Mouse (Mus musculus) erythroblast, embryonic 14.5 days (primary cell): ENCODE results near the gene Npm1.

Experiments
- GATA1 ChIP-seq: IDR thresholded peaks from 2 replicates; pipeline ENCODE4 v1.6.1; 2012; ENCODE audit warnings: low read length, inconsistent platforms, mixed read lengths
- TAL1 ChIP-seq: IDR thresholded peaks from 3 replicates; pipeline ENCODE4 v1.6.1; 2012; ENCODE audit warnings: low read length, inconsistent platforms, mixed read lengths

- TF ChIP-seq TAL1: no peak
- TF ChIP-seq GATA1: no peak
Observed at GRCm38 (mm10) chr11:33104911-33105316, 58.1 kb downstream of the Npm1 start.
